Mouse (Mus musculus): ENCODE data around the gene Gm21093. TPM values are rescaled to one million over a fixed set of nuclear protein-coding genes. Genes with fewer than 3 reads are reported as not detected.
"Not testable (repeated sequence)": the region's sequence is repeated elsewhere in the genome, so short reads cannot be mapped to it uniquely, and the experiment has no call there.

Gm21093 gene
- polyA plus RNA-seq (2015; fragmentation: Nextera tagmentation; extraction: Ambion mirVana): not detected in 2 replicates

- H3K9me3 ChIP-seq (replicated peaks); H3K9ac ChIP-seq; H3K36me3 ChIP-seq; ATAC-seq (ENCODE audit: low read depth); DNase-seq; H3K4me3 ChIP-seq (replicated peaks); H3K27ac ChIP-seq; H3K27me3 ChIP-seq; H3K4me2 ChIP-seq; H3K4me1 ChIP-seq (replicated peaks): not testable (repeated sequence)
- no CpG with 5 or more reads among the region's 8 CpGs for WGBS (ENCODE audit: insufficient replicate concordance)
These were observed at the start of gene Gm21093 for GRCm38 (mm10) chr4:42034626-42035025. Gene Gm21093, minus strand, starts transcription at chr4:42034726.

Other genes starting within 250 kb of the Gm21093 start
- not detected in 2 replicates for gene Gm21541, start 131.1 kb downstream of the Gm21093 start, polyA plus RNA-seq (2015; fragmentation: Nextera tagmentation; extraction: Ambion mirVana)
- 0.31 and 0.39 TPM in 2 replicates for gene Gm20878, start 93.2 kb downstream of the Gm21093 start, polyA plus RNA-seq (2015; fragmentation: Nextera tagmentation; extraction: Ambion mirVana)
- 0.03 TPM in 1 of 2 replicates, not detected in the other for gene Fam205a4, start 68.7 kb downstream of the Gm21093 start, polyA plus RNA-seq (2015; fragmentation: Nextera tagmentation; extraction: Ambion mirVana)
- gene Gm3893, start 56.5 kb upstream of the Gm21093 start, polyA plus RNA-seq (2015; fragmentation: Nextera tagmentation; extraction: Ambion mirVana): not detected in 2 replicates
- gene Gm13304, start 80.1 kb upstream of the Gm21093 start, polyA plus RNA-seq (2015; fragmentation: Nextera tagmentation; extraction: Ambion mirVana): 0.32 TPM in 1 of 2 replicates, not detected in the other
- gene Gm13306, start 118.7 kb upstream of the Gm21093 start, polyA plus RNA-seq (2015; fragmentation: Nextera tagmentation; extraction: Ambion mirVana): not detected in 2 replicates
- 0.39 TPM in 1 of 2 replicates, not detected in the other for gene Gm13305, start 133.9 kb upstream of the Gm21093 start, polyA plus RNA-seq (2015; fragmentation: Nextera tagmentation; extraction: Ambion mirVana)
- not detected in 2 replicates for gene Gm10600, start 205.9 kb upstream of the Gm21093 start, polyA plus RNA-seq (2015; fragmentation: Nextera tagmentation; extraction: Ambion mirVana)
- gene Ccl21b, start 221.0 kb upstream of the Gm21093 start, polyA plus RNA-seq (2015; fragmentation: Nextera tagmentation; extraction: Ambion mirVana): not detected in 2 replicates

Data from liver, embryonic 13.5 days (tissue).